Mouse (Mus musculus): ENCODE measurements around the gene Il2ra.
"Not testable (repeated sequence)": the region's sequence is repeated elsewhere in the genome, so short reads cannot be mapped to it uniquely, and the experiment has no call there.

Il2ra gene

GRCm38 (mm10) chr2:11642451-11642941 lies at the start of gene Il2ra:
TSS of gene Il2ra (plus strand) at chr2:11642807.
- ATAC-seq (ENCODE audit: insufficient number of reproducible peaks, low FRiP score, low TSS enrichment), result no peak

DNA sequence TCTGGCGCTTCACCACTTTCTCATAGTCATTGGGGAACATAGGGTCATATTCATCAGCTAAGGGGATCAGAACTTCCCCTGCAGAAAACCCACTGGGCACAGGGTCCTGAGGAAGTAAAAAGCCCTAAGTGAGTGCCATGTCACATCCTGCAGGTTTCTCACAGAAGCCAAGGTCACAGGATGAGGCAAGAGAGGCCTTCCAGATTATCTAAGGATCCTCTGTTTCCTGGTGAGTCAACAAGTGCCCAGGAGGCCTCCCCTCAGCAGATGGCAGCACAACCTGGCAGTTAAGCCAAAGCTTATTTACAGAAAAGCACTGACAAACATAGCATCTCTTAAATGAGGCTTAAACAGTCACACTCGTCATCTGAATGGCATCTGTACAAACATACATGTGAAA lies 45.9 kb upstream of the Il2ra start:
- no peak for ATAC-seq (ENCODE audit: insufficient number of reproducible peaks, low FRiP score, low TSS enrichment)

DNA sequence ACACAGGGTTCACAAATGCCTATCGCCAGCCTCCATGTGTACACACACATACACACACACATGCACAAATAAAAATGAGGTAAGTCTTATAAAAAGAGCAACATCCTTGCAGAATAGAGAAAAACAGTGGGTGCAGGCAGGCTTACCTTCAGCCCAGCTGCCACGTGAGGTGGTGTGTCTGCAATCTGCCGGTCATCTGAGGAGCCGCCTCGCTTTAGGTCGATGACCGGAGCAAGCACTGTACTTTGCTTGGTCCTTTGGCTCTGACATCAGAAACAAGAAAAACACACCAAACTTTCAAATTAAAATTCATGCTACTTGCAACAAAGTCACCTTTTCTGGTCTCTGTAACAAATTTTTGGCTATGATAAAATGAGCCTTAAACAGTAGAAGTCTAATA lies 44.7 kb upstream of the Il2ra start:
- no peak for ATAC-seq (ENCODE audit: insufficient number of reproducible peaks, low FRiP score, low TSS enrichment)

DNA sequence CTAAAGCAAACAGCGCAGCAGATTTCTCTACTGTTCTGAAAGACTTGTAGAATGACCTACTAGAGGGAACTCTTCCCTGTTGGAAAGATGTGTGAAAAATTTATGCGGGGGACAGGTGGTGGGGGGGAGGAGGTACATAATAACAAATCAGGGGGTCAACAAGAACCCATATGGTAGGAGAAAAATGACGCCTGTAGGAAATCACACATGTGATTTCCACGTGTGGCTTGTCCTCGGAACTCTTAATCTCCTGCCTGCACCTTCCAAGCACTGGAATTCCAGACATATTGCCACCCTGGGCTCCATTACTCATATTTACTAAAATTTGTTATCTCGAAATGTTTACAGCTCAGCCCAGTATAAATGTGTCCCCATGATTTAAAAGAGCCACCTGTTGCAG lies 40.8 kb upstream of the Il2ra start:
- no peak for ATAC-seq (ENCODE audit: insufficient number of reproducible peaks, low FRiP score, low TSS enrichment)

DNA sequence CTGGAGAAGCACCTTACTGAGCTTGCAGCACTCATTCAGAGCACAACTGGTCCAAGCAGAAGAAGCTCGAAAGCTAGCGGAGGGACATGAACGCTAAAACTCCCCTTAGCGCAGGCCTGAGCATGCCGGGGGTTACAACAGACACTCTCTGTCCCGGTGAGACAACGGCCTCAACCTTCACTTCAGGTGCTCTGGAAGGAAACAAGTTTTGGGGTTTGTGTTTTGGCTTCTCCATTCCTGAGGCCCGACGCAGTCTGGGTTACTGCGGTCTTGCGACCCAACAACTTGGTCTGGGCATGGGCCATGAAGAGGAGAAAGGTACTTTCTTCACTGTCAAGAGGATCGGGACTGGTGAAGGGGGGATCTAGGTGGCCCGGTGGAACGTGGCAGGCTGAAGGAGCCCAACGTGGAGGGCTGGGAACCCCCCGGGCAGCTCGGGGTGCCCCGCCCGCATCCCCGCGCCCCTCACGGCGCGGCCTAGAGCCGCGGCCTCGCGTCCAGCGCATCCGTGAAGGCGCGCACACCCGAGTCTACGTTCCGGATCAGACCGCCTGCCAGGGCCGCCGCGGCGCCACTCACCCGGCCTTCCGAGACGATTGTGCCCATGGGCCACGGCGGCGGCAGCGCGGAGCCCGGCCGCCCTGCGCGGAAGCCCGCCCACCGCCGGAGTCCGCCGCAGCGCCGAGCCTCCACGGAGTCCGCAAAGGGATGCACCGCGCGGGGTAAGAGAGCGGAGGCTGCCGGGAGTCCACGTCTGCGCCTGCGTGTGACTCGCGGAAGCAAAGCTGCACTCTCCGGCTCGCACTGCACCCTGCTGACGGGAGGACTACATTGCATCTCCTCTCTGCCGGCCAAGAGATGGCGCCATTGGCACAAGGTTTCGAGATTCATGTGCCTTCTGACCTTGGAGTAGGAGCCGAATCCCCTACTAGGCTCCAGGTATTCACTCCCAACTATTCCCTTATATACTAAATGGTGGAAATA lies 39.8 kb upstream of the Il2ra start:
- ATAC-seq (ENCODE audit: insufficient number of reproducible peaks, low FRiP score, low TSS enrichment), result peak; percentile 97

DNA sequence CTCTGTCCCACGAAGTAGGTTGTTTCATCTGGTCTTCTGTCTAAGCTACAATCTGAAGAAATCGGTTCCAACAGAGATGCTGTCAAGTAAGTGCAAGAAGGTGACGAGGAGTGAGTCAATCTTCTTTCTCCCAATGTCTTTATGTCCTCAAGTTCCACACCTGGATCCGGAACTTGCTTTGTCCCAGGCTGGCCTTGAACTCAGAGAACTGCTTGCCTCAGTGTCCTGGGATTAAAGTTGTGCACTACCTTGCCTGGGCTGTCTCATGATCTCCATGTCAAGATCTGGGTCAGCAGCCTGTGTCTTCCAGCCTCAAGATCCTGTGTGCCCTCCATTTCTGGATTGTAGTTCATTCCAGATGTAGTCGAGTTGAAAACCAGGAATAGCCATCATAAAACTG lies 38.6 kb upstream of the Il2ra start, which contains the start of gene Rbm17:
Rbm17 (minus strand) TSS at position 101 of the 400 bp plus-strand sequence.
- no peak for ATAC-seq (ENCODE audit: insufficient number of reproducible peaks, low FRiP score, low TSS enrichment)

DNA sequence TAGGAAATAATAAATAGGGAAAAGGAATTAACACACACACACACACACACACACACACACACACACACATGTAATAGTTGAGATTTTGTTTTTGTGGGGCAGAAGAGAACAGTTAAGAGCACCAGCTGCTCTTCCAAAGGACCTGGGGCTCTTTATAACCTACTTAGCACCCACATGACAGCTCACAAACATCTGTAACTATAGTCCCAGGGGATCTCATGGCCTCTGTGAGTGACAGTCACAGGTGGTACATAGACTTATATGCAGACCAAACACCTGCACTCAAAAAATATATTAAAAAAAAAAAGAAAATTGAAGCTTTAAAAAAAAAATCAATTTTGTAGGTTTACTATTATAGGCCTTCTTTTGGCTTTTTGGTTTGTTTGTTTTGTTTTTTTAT lies 37.7 kb upstream of the Il2ra start:
- ATAC-seq (ENCODE audit: insufficient number of reproducible peaks, low FRiP score, low TSS enrichment), result no peak

DNA sequence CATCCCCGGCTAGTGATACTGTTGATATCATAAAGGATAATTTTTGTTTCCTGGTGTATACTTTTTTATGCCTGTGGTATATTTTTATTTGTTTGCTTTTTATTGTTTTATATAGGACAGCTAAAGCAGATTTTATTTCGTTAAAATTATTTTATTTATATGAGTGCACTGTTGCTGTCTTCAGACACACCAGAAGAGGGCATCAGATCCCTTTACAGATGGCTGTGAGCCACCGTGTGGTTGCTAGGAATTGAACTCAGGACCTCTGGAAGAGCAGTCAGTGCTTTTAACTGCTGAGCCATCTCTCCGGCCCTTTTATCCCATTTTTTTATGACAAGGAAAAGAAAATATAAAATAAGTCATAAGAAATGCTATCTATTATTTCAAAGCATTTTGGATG lies 35.9 kb upstream of the Il2ra start:
- ATAC-seq (ENCODE audit: insufficient number of reproducible peaks, low FRiP score, low TSS enrichment), result not testable (repeated sequence)

DNA sequence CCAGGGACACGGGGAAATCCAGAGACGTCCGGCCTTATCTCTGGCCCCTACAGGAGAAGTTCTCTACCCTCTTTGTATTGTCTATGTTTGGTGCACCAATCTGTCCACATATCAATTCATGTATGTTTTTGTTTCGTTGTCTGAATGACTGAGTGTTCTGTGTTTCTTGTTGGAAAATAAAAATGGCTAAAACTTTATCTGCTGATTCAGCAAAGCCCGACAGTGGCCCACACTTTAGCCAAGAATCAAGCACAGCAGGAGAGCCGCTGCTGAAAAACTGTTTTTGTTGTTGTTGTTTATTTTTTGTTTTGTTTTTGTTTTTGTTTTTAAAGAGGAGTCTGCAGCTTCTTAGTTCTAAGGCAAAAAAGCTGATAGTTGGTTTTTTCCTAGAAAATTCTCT lies 29.7 kb upstream of the Il2ra start:
- not testable (repeated sequence) for ATAC-seq (ENCODE audit: insufficient number of reproducible peaks, low FRiP score, low TSS enrichment)

GRCm38 (mm10) chr2:11616846-11617245 lies 25.8 kb upstream of the Il2ra start:
- ATAC-seq (ENCODE audit: insufficient number of reproducible peaks, low FRiP score, low TSS enrichment), result no peak

DNA sequence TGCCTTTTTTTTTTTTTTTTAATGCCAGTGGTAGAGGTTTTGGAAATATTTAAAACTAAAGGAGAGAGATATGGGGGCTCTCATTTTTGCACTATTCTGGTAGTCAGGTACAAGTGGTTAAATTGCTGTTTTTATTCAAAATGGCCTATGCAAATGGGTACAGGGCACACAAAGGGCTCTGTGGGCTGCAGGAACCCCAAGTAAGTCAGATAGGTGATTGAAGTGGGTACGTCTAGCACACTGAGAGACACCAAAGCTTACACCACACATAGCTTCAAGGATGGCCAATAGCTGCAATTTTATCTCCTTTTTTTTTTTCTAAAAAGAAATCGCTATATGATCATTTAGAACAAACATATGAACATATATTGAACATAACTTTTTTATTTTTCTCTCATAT lies 23.0 kb upstream of the Il2ra start:
- ATAC-seq (ENCODE audit: insufficient number of reproducible peaks, low FRiP score, low TSS enrichment), result no peak

DNA sequence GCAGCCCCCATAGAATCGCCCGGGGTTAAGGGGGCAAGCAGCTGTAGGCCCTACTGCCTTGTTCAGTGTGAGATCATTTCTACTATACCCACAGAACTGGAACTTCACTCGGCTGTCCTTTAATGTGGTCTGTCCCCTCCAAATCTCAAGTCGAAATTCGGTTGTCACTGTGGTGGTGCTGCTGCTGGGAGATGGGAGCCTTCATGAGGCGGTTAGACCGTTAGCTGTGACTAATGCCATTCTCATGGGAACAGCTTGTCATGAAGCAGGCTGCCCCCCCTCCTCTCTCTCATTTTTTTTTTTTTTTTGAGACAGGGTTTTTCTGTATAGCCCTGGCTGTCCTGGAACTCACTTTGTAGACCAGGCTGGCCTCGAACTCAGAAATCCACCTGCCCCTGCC lies 19.4 kb upstream of the Il2ra start:
- no peak for ATAC-seq (ENCODE audit: insufficient number of reproducible peaks, low FRiP score, low TSS enrichment)

DNA sequence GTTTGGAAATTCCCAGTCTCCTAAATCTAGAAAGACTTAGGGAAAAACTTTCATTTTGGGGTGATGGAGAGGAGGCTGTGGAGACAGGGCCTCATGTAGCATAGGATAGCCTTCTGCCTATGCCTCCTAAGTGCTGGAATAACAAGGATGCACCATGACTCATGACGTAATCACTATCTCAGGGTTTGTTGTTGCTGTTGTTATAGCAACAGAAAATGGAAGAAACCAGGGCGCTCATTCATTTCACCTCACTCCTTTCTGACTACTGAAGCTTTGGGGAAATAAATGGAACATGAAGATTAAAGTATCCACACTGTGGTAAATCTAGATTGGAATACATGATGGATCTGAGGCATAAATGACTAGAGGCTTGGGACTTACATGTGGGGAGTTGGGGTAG lies 18.9 kb upstream of the Il2ra start:
- ATAC-seq (ENCODE audit: insufficient number of reproducible peaks, low FRiP score, low TSS enrichment), result no peak

- ATAC-seq (ENCODE audit: insufficient number of reproducible peaks, low FRiP score, low TSS enrichment), result no peak
Measured at GRCm38 (mm10) chr2:11625890-11626289, 16.7 kb upstream of the Il2ra start, which contains the start of gene Gm17490. TSS of gene Gm17490 (minus strand) at chr2:11626264.

DNA sequence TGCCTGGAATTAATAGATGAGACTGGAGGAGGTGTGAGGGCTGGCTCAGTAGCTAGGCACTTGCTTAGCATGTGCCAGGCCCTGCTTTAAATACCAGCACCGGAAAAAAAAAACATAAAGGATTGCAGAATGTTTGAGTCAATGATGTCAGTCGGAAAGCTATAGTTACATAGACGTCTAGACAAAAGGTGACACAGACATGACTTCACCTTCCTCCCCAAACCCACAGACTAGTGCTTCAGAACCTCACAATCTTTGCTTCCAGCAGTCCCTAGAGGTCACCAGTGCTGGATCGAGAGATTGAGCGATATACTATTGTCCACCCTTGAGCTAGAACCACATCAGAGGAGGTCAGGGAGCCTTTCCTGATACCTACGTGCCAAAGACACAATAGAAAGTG lies 7.6 kb upstream of the Il2ra start:
- ATAC-seq (ENCODE audit: insufficient number of reproducible peaks, low FRiP score, low TSS enrichment), result no peak

DNA sequence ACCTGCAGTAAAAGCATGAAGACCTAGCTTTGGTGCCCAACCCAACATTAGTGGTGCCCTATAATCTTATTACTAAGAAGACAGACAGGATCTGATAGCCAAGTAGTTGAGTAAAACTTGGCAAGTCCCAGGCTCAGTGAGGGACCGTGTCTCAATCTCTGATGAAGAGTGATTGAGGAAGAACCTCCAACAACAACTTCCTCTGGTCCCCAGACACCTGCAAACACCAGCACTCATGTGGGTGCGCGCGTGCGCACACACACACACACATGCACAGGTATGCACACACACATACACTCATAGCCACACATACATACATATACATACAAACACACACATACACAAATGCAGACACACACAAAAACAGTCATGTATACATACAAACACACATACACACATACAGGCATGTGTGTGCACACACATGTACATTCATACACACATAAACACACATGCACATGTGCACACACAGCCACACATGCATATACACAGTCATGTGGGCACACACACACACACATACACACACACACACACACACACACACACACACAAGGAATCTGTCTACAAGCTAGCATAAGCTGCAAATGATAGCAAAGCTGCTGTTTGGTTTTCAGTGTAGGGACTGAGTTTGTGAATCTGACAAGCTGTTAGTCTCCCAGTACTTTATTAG lies 7.0 kb upstream of the Il2ra start:
- no peak for ATAC-seq (ENCODE audit: insufficient number of reproducible peaks, low FRiP score, low TSS enrichment)

DNA sequence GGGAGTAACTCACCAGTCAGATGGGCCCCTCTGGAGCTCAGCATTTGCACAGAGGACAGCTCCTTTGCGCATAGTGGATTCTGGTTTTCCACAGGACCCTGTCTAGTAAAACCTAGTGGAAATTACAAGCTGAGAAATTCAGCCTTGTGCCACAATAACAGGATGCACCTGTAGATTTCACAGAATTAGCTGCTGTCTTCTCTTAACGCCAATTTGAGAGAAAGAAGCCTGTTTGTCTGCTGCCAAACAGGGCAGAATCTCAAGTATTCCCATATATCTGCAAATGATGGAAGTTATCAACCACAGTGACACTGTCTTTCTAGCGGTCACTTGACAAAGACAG lies 6.5 kb upstream of the Il2ra start:
- ATAC-seq (ENCODE audit: insufficient number of reproducible peaks, low FRiP score, low TSS enrichment), result no peak

GRCm38 (mm10) chr2:11637115-11637514 lies 5.5 kb upstream of the Il2ra start:
- ATAC-seq (ENCODE audit: insufficient number of reproducible peaks, low FRiP score, low TSS enrichment), result no peak

GRCm38 (mm10) chr2:11644057-11644456 lies 1.4 kb downstream of the Il2ra start:
- ATAC-seq (ENCODE audit: insufficient number of reproducible peaks, low FRiP score, low TSS enrichment), result no peak

DNA sequence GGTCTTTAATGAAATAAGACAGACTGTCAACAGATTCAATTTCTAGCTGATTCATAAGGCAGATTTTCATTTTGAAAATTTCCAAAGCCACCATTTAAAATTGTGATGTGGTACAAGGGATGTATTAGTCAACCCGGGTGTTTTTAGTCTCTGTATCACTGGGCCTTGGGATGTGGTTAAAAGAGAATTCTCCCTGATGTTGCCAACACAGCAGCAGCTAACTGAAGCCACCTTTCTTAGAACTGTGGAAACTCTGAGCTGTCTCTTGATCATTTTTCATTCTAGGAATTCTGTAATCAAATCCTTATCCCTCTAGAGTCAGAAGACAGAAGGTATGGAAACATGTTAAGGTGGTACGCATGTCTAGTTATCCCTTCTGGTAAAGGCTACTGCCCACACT lies 2.7 kb downstream of the Il2ra start:
- no peak for ATAC-seq (ENCODE audit: insufficient number of reproducible peaks, low FRiP score, low TSS enrichment)

DNA sequence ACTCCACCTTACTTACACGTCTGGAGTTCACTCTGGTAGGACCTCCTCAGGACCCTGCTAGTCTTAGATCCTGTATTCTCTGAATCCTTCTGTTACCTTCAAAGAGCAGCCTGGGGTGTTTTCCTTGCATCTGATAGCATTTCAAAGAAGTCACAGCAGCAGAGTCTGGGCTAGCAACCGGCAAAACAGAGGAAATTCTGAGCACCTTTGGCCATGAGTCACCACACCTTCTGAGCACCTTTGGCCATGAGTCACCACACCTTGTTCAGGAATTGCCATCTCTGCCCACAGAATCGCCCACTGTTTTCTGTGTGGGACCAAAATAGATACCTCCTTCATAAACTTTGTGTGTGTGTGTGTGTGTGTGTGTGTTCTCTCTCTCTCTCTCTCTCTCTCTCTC lies 8.9 kb downstream of the Il2ra start:
- no peak for ATAC-seq (ENCODE audit: insufficient number of reproducible peaks, low FRiP score, low TSS enrichment)

All from cerebellum, adult (tissue).